In genomic region chr9:112446027-112446352, GRCm38 (mm10) we compare ENCODE assay signal across 15 mouse cellular contexts.
"Had no signal": no experiment of that assay in that cellular context is flagged by ENCODE, and none has a peak within 500 bp of the region (broad histone marks: within the 10 kb centered on the region; RNA-seq: fewer than 3 reads in every experiment).

No protein-coding gene starts in this region.

- H3K36me3 ChIP-seq: limb, embryonic 10.5 days; limb, embryonic 13.5 days; liver, embryonic 13.5 days; midbrain, embryonic 12.5 days had no signal

- ATAC-seq: lung, postnatal 0 days had no signal

- H3K27ac ChIP-seq: limb, embryonic 10.5 days; limb, embryonic 13.5 days; liver, embryonic 13.5 days; macrophage; midbrain, embryonic 12.5 days had no signal

- DNase-seq: kidney, adult 18-20 months; kidney, adult 9 months; kidney, postnatal 14 days; kidney, postnatal 4 days; layer of hippocampus, adult 9-11 months; layer of hippocampus, postnatal 36 days; liver, embryonic 13.5 days; lung, embryonic 14.5 days; thymus, adult 18-20 months; thymus, postnatal 36 days had no signal

- H3K4me3 ChIP-seq: limb, embryonic 10.5 days; limb, embryonic 13.5 days; liver, embryonic 13.5 days; midbrain, embryonic 12.5 days had no signal

- H3K9me3 ChIP-seq: limb, embryonic 10.5 days; limb, embryonic 13.5 days; liver, embryonic 13.5 days; midbrain, embryonic 12.5 days had no signal

- H3K4me1 ChIP-seq: limb, embryonic 10.5 days; limb, embryonic 13.5 days; liver, embryonic 13.5 days; midbrain, embryonic 12.5 days had no signal

- H3K27me3 ChIP-seq: limb, embryonic 13.5 days; liver, embryonic 13.5 days; midbrain, embryonic 12.5 days had no signal
